Mouse (Mus musculus): ENCODE data around the gene Wnt3a. TPM values are rescaled to one million over a fixed set of nuclear protein-coding genes. Genes with fewer than 3 reads are reported as not detected.
"Not testable (repeated sequence)": the region's sequence is repeated elsewhere in the genome, so short reads cannot be mapped to it uniquely, and the experiment has no call there.

The Wnt3a gene
- total and polyA plus RNA-seq, 3 experiments: not detected

GRCm38 (mm10) chr11:59302700-59303569, 12.4 kb upstream of the Wnt3a start (continued):
- no peak for TF ChIP-seq TAL1 (IDR thresholded peaks at IDR 0.05; ENCODE audit: low read length)
- no peak for TF ChIP-seq ZKSCAN1 (IDR thresholded peaks at IDR 0.05; ENCODE audit: low read depth, low read length)
- TF ChIP-seq MXI1 (IDR thresholded peaks at IDR 0.05; ENCODE audit: low read depth, low read length): no peak
- peak; percentile 69 for TF ChIP-seq NRF1 (IDR thresholded peaks at IDR 0.05; ENCODE audit: insufficient read depth, low read depth, low read length, poor library complexity, severe bottlenecking)
- peak; percentile 38; the same call in 1 of the 2 replicates for TF ChIP-seq MAX (IDR thresholded peaks at IDR 0.05; ENCODE audit: low read length)
- TF ChIP-seq USF1 (IDR thresholded peaks at IDR 0.05; ENCODE audit: low read depth, low read length): no peak
- TF ChIP-seq MAZ (IDR thresholded peaks at IDR 0.05; ENCODE audit: low read depth, low read length): 0 out of 2 replicates have a peak, but pooled peaks have one; percentile 44
- TF ChIP-seq ZNF384 (IDR thresholded peaks at IDR 0.05; ENCODE audit: low read depth, low read length): no peak
- no peak for TF ChIP-seq ZMIZ1 (IDR thresholded peaks at IDR 0.05; ENCODE audit: low read depth, low read length)
- TF ChIP-seq NELFE (IDR thresholded peaks at IDR 0.05; ENCODE audit: low read depth, low read length): no peak
- peak; percentile 86 for TF ChIP-seq RAD21 (IDR thresholded peaks at IDR 0.05; ENCODE audit: low read depth, low read length)
- no peak for TF ChIP-seq ETS1 (IDR thresholded peaks at IDR 0.05; ENCODE audit: low read depth, low read length)
- TF ChIP-seq ZC3H11A (IDR thresholded peaks at IDR 0.05; ENCODE audit: low read depth, low read length): peak; percentile 91
- TF ChIP-seq KAT2A (conservative IDR thresholded peaks at IDR 0.05; ENCODE audit: low read depth, low read length): no peak
- TF ChIP-seq MAFK (IDR thresholded peaks at IDR 0.05; ENCODE audit: borderline replicate concordance, low read depth, low read length): no peak

DNA sequence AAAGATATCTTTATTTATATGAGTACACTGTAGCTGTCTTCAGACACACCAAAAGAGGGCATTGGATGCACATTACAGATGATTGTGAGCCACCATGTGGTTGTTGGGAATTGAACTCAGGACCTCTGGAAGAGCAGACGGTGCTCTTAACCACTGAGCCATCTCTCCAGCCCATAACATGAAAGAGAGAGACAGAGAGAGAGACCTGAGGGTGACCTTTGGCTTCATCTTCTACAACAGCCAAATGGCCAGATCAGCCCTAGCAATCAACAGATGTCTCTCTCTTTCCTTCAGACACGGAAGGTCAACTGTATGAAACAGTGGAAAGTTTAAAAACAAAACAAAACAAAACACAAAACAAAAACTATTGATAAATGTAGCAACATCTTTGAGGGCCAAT, 10.5 kb upstream of the Wnt3a start:
- H3K27me3 ChIP-seq (ENCODE audit: control insufficient read depth in 1 of 2, insufficient read depth in 2 of 2, low read length in 2 of 2): peaks cover 15 to 21% of the 10 kb centered on the region in 2 experiments
- peak; percentile 85 for TF ChIP-seq TBP (IDR thresholded peaks at IDR 0.05; ENCODE audit: low read depth, low read length)

GRCm38 (mm10) chr11:59300185-59300584, 9.6 kb upstream of the Wnt3a start:
- H3K9ac ChIP-seq (ENCODE audit: control insufficient read depth, low read depth, low read length, poor library complexity, severe bottlenecking): no peak overlapping the region
- H3K27me3 ChIP-seq (ENCODE audit: control insufficient read depth in 1 of 2, insufficient read depth in 2 of 2, low read length in 2 of 2): peaks cover 19 to 24% of the 10 kb centered on the region in 2 experiments
- H3K4me3 ChIP-seq (ENCODE audit: control insufficient read depth in 1 of 2, insufficient read depth in 1 of 2, low read depth in 2 of 2, low read length in 2 of 2): no peak overlapping the region
- peaks cover 0 to 7% of the 10 kb centered on the region in 2 experiments; a peak in 1 of 4 replicates for H3K4me1 ChIP-seq (ENCODE audit: control insufficient read depth in 1 of 2, insufficient read depth in 2 of 2, low read length in 2 of 2)
- no peaks in the 10 kb centered on the region for H3K9me3 ChIP-seq (replicated peaks; ENCODE audit: insufficient read depth, low read length)
- no peak overlapping the region for H3K27ac ChIP-seq (ENCODE audit: control insufficient read depth, low read depth, low read length)
- DNase-seq (ENCODE audit: low read depth, low spot score): peak; percentile 63
- no peaks in the 10 kb centered on the region for H3K79me2 ChIP-seq (ENCODE audit: control insufficient read depth, insufficient read depth, low read length, poor library complexity)
- H3K36me3 ChIP-seq (ENCODE audit: control insufficient read depth in 1 of 2, insufficient read depth in 2 of 2, low read length in 2 of 2): no peaks in the 10 kb centered on the region
- TF ChIP-seq GATA1 (IDR thresholded peaks at IDR 0.05; ENCODE audit: low read depth, low read length) (no peak), TBP (IDR thresholded peaks at IDR 0.05; ENCODE audit: low read depth, low read length) (no peak), TCF12 (IDR thresholded peaks at IDR 0.05; ENCODE audit: low read depth, low read length) (no peak), MYB (IDR thresholded peaks at IDR 0.05; ENCODE audit: low read depth, low read length) (no peak), CTCF (IDR thresholded peaks at IDR 0.05 in 2 of 3, conservative IDR thresholded peaks at IDR 0.05 in 1 of 3; ENCODE audit: control insufficient read depth in 1 of 3, insufficient read depth in 1 of 3, low read depth in 2 of 3, low read length in 3 of 3, poor library complexity in 1 of 3, severe bottlenecking in 1 of 3) (peak; percentile 43 to 70 (median 65)), SIN3A (IDR thresholded peaks at IDR 0.05; ENCODE audit: low read length) (no peak), POLR2A (IDR thresholded peaks at IDR 0.05; ENCODE audit: control insufficient read depth in 1 of 2, insufficient read depth in 1 of 2, low read depth in 1 of 2, low read length in 2 of 2, poor library complexity in 1 of 2) (no peak), MAX (IDR thresholded peaks at IDR 0.05; ENCODE audit: low read length) (no peak), ZNF384 (IDR thresholded peaks at IDR 0.05; ENCODE audit: low read depth, low read length) (no peak), KAT2A (conservative IDR thresholded peaks at IDR 0.05; ENCODE audit: low read depth, low read length) (no peak), SMC3 (IDR thresholded peaks at IDR 0.05; ENCODE audit: low read depth, low read length) (peak; percentile 85), RAD21 (IDR thresholded peaks at IDR 0.05; ENCODE audit: low read depth, low read length) (peak; percentile 64), JUND (IDR thresholded peaks at IDR 0.05; ENCODE audit: low read depth, low read length) (no peak), MYC (IDR thresholded peaks at IDR 0.05; ENCODE audit: low read depth, low read length) (no peak), ETS1 (IDR thresholded peaks at IDR 0.05; ENCODE audit: low read depth, low read length) (no peak), ELF1 (IDR thresholded peaks at IDR 0.05; ENCODE audit: low read depth, low read length) (no peak), ZC3H11A (IDR thresholded peaks at IDR 0.05; ENCODE audit: low read depth, low read length) (peak; percentile 67), MXI1 (IDR thresholded peaks at IDR 0.05; ENCODE audit: low read depth, low read length) (no peak), USF1 (IDR thresholded peaks at IDR 0.05; ENCODE audit: low read depth, low read length) (no peak), NRF1 (IDR thresholded peaks at IDR 0.05; ENCODE audit: insufficient read depth, low read depth, low read length, poor library complexity, severe bottlenecking) (no peak), UBTF (IDR thresholded peaks at IDR 0.05; ENCODE audit: borderline replicate concordance, insufficient read depth, low read depth, low read length) (no peak)

More for the DNA sequence above, 10.5 kb upstream of the Wnt3a start:
- H3K79me2 ChIP-seq (ENCODE audit: control insufficient read depth, insufficient read depth, low read length, poor library complexity); DNase-seq (ENCODE audit: low read depth, low spot score); H3K4me3 ChIP-seq (ENCODE audit: control insufficient read depth in 1 of 2, insufficient read depth in 1 of 2, low read depth in 2 of 2, low read length in 2 of 2); H3K9me3 ChIP-seq (replicated peaks; ENCODE audit: insufficient read depth, low read length); H3K4me1 ChIP-seq (ENCODE audit: control insufficient read depth in 1 of 2, insufficient read depth in 2 of 2, low read length in 2 of 2); H3K36me3 ChIP-seq (ENCODE audit: control insufficient read depth in 1 of 2, insufficient read depth in 2 of 2, low read length in 2 of 2); H3K27ac ChIP-seq (ENCODE audit: control insufficient read depth, low read depth, low read length); H3K9ac ChIP-seq (ENCODE audit: control insufficient read depth, low read depth, low read length, poor library complexity, severe bottlenecking): not testable (repeated sequence)

Measured in MEL (cell line).